Mouse (Mus musculus) brain, embryonic 14.5 days (tissue): ENCODE measurements at regions not wholly inside any gene's neighbourhood (a gene's known extent, or its start where the extent isn't known, plus 50 kb on each side); places are given as distances from the start of the nearest gene placed in this dataset.

ENCODE experiments used
- CTCF ChIP-seq: fragments of 200-500 bp; IDR thresholded peaks from 2 replicates; pipeline ENCODE4 v1.5.1; 2012; ENCODE audit warnings: inconsistent platforms, mild to moderate bottlenecking, moderate library complexity, borderline replicate concordance; ENCODE audit not compliant: insufficient read depth, insufficient read length; ENCODE audit errors: extremely low read depth
- POLR2A ChIP-seq: fragments of 200-500 bp; IDR thresholded peaks from 2 replicates; pipeline ENCODE4 v1.6.1; 2012; ENCODE audit warnings: mild to moderate bottlenecking, inconsistent platforms, borderline replicate concordance; ENCODE audit not compliant: poor library complexity, insufficient read depth, insufficient read length, severe bottlenecking; ENCODE audit errors: extremely low read depth

DNA sequence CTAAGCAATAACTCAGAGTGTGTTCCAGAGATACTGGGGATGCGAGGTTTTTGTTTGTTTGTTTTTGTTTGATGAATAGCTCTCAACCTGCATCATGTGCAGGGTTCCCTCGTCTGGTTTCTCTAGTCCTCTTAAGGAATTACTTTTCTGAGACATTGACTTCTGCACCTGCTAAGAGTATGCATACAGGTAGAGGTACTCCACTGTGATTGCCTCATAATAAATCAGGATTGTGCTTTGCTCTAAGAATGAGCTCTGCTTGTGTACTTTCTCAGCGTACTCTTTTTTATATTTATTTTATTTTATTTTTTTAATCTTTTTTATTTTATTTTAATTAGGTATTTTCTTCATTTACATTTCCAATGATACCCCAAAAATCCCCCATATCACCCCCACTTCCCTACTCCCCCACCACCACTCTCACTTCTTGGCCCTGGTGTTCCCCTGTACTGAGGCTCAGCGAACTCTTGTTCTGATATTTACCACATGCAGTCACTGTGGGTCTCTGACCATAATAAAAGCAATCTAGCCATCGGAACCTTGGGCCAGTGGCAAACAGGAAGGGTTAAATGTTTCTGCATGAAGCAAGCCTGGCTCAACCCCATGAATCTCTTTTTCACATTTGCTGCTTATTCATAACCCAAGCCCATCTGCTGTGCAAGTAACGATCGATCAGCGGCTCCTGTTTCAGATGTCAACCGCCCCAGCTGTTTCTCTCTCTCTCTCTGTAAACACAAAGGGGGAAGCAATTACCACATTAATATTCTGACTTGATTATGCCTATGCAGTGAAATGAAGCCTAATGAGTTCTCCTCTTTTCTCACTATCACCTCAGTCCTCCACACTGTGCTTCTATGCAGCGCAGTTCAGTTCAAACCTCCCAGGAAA lies 693.8 kb downstream of the Inhba start:
- TF ChIP-seq CTCF = no peak
- TF ChIP-seq POLR2A = no peak
